Mouse (Mus musculus) heart, embryonic 14.5 days (tissue): ENCODE measurements around the gene Prdm2. TPM values are rescaled to one million over a fixed set of nuclear protein-coding genes. Genes with fewer than 3 reads are reported as not detected.

ENCODE experiments used
- ATAC-seq: fragments of 200-750 bp; cut with Nextera tagmentation; 2 replicates; pipeline ENCODE4 v1.8.0; 2017; ENCODE audit warnings: low read depth, moderate TSS enrichment; ENCODE audit not compliant: insufficient number of reproducible peaks, insufficient read depth, low FRiP score
- H3K27ac ChIP-seq, 2 experiments: fragments of 200-500 bp in 1 of 2; fragments of 300-500 bp in 1 of 2; sonication (generic) in 1 of 2; replicated peaks in 1 of 2; 2 replicates each; pipeline ENCODE4 v1.5.1; 2012 to 2014; ENCODE audit warnings: low read depth in 2 of 2, low read length in 2 of 2, control low read depth in 1 of 2, mild to moderate bottlenecking in 1 of 2, mixed read lengths in 1 of 2; ENCODE audit not compliant: control insufficient read depth in 1 of 2, insufficient read depth in 1 of 2
- H3K27me3 ChIP-seq: fragments of 300-500 bp; sonication (generic); 2 replicates; pipeline ENCODE4 v1.6.1; 2014; ENCODE audit warnings: mild to moderate bottlenecking, low read length, control low read depth; ENCODE audit not compliant: control insufficient read depth, insufficient read depth
- H3K36me3 ChIP-seq: fragments of 300-500 bp; sonication (generic); 2 replicates; pipeline ENCODE4 v1.6.1; 2014; ENCODE audit warnings: mild to moderate bottlenecking, control low read depth, low read length, mixed read lengths; ENCODE audit not compliant: control insufficient read depth, insufficient read depth
- H3K4me1 ChIP-seq, 2 experiments: fragments of 200-500 bp in 1 of 2; fragments of 300-500 bp in 1 of 2; sonication (generic) in 1 of 2; 2 replicates each; pipeline ENCODE4 v1.6.1; 2012 to 2014; ENCODE audit warnings: low read length in 2 of 2, control low read depth in 1 of 2, mixed read lengths in 1 of 2; ENCODE audit not compliant: control insufficient read depth in 2 of 2, insufficient read depth in 2 of 2
- H3K4me2 ChIP-seq: fragments of 300-500 bp; sonication (generic); 2 replicates; pipeline ENCODE4 v1.6.1; 2014; ENCODE audit warnings: mild to moderate bottlenecking, low read length
- H3K4me3 ChIP-seq, 2 experiments: fragments of 200-500 bp in 1 of 2; fragments of 300-500 bp in 1 of 2; sonication (generic) in 1 of 2; 2 replicates each; pipeline ENCODE4 v1.5.1; 2012 to 2014; ENCODE audit warnings: low read length in 2 of 2, mild to moderate bottlenecking in 2 of 2, control low read depth in 1 of 2, low read depth in 1 of 2, moderate library complexity in 1 of 2; ENCODE audit not compliant: control insufficient read depth in 1 of 2, insufficient read depth in 1 of 2
- H3K9ac ChIP-seq: fragments of 300-500 bp; sonication (generic); 2 replicates; pipeline ENCODE4 v1.6.1; 2014; ENCODE audit warnings: mild to moderate bottlenecking, low read length
- H3K9me3 ChIP-seq: fragments of 300-500 bp; sonication (generic); 2 replicates; pipeline ENCODE4 v1.6.1; 2016; ENCODE audit warnings: low read length, control low read depth; ENCODE audit not compliant: control insufficient read depth
- WGBS: fragments of 180-500 bp; shearing (Covaris S2); extraction: QIAGEN DNeasy Blood & Tissue Kit; methylation state at CpG from one replicate; pipeline ENCODE4 v1.1.7; 2014; 5-methylcytosine and 5-hydroxymethylcytosine counted together
- polyA plus RNA-seq: library from polyadenylated mRNA; unstranded; fragments of >200 nt; fragmentation: Nextera tagmentation; extraction: Ambion mirVana; gene quantifications from 2 replicates; pipeline ENCODE4 v1.2.1, GENCODE M21; 2014

The Prdm2 gene
- polyA plus RNA-seq, 1 experiment from 2014 or later = 8.7 TPM

- H3K9ac ChIP-seq = no peak overlapping the region
- H3K27ac ChIP-seq = no peak overlapping the region
- ATAC-seq = no peak
- H3K4me3 ChIP-seq = no peak overlapping the region
- no peaks in the 10 kb centered on the region for H3K36me3 ChIP-seq
- 77% methylated on average over 9 of the region's 9 CpGs for WGBS
- H3K9me3 ChIP-seq = no peaks in the 10 kb centered on the region
- no peak overlapping the region for H3K4me2 ChIP-seq
- H3K4me1 ChIP-seq = peaks cover 0 to 2% of the 10 kb centered on the region in 2 experiments; a peak in 1 of 4 replicates
- H3K27me3 ChIP-seq = no peaks in the 10 kb centered on the region
Measured at GRCm38 (mm10) chr4:143241294-143241693, 28.5 kb upstream of the Prdm2 start.

- Histone ChIP-seq H3K36me3 (no peaks in the 10 kb centered on the region), H3K9me3 (no peaks in the 10 kb centered on the region; the same call in 1 of the 2 replicates), H3K4me2 (no peak overlapping the region), H3K27ac (no peak overlapping the region), H3K9ac (no peak overlapping the region), H3K27me3 (no peaks in the 10 kb centered on the region), H3K4me3 (no peak overlapping the region), H3K4me1 (peaks cover 0 to 2% of the 10 kb centered on the region in 2 experiments; a peak in 1 of 4 replicates)
- no peak for ATAC-seq
- 93% methylated on average over 9 of the region's 9 CpGs for WGBS
Measured at GRCm38 (mm10) chr4:143239615-143240201, 26.9 kb upstream of the Prdm2 start.

- WGBS = 86% methylated on average over 5 of the region's 5 CpGs
- no peak overlapping the region for H3K27ac ChIP-seq
- H3K9me3 ChIP-seq = peaks cover 3% of the 10 kb centered on the region; the same call in 1 of the 2 replicates
- H3K4me1 ChIP-seq = peaks cover 0 to 2% of the 10 kb centered on the region in 2 experiments; a peak in 1 of 4 replicates
- no peaks in the 10 kb centered on the region for H3K27me3 ChIP-seq
- no peak overlapping the region for H3K4me2 ChIP-seq
- ATAC-seq = no peak
- no peaks in the 10 kb centered on the region for H3K36me3 ChIP-seq
- H3K4me3 ChIP-seq = no peak overlapping the region
- H3K9ac ChIP-seq = no peak overlapping the region
Measured at GRCm38 (mm10) chr4:143239117-143239516, 26.3 kb upstream of the Prdm2 start.

- Histone ChIP-seq H3K4me3 (peak overlapping the region in 1 of 2 experiments; percentile 7; a peak in 2 of 4 replicates), H3K27me3 (no peaks in the 10 kb centered on the region), H3K36me3 (no peaks in the 10 kb centered on the region), H3K4me1 (peaks cover 0 to 2% of the 10 kb centered on the region in 2 experiments; a peak in 1 of 4 replicates), H3K9me3 (peaks cover 3% of the 10 kb centered on the region; the same call in 1 of the 2 replicates), H3K9ac (no peak overlapping the region), H3K27ac (no peak overlapping the region), H3K4me2 (peak overlapping the region; percentile 53)
- 21% methylated on average over 23 of the region's 23 CpGs for WGBS
- no peak for ATAC-seq
Measured at GRCm38 (mm10) chr4:143238241-143239031, 25.6 kb upstream of the Prdm2 start.

GRCm38 (mm10) chr4:143231790-143232422 lies 19.1 kb upstream of the Prdm2 start:
- WGBS = 92% methylated on average over 10 of the region's 10 CpGs
- H3K4me1 ChIP-seq = peaks cover 6% of the 10 kb centered on the region in 2 experiments; a peak in 3 of 4 replicates
- H3K9ac ChIP-seq = no peak overlapping the region
- no peak for ATAC-seq
- H3K27ac ChIP-seq = no peak overlapping the region
- no peaks in the 10 kb centered on the region for H3K36me3 ChIP-seq
- H3K4me3 ChIP-seq = no peak overlapping the region
- H3K4me2 ChIP-seq = no peak overlapping the region
- H3K27me3 ChIP-seq = no peaks in the 10 kb centered on the region; the same call in 1 of the 2 replicates
- peaks cover 3% of the 10 kb centered on the region; the same call in 1 of the 2 replicates for H3K9me3 ChIP-seq

- Histone ChIP-seq H3K36me3 (no peaks in the 10 kb centered on the region), H3K4me2 (no peak overlapping the region), H3K4me1 (peaks cover 6% of the 10 kb centered on the region in 2 experiments; a peak in 3 of 4 replicates), H3K9ac (no peak overlapping the region), H3K4me3 (no peak overlapping the region), H3K27me3 (no peaks in the 10 kb centered on the region; the same call in 1 of the 2 replicates), H3K9me3 (peaks cover 3% of the 10 kb centered on the region; the same call in 1 of the 2 replicates), H3K27ac (no peak overlapping the region)
- 77% methylated on average over 3 of the region's 3 CpGs for WGBS
- no peak for ATAC-seq
Measured at GRCm38 (mm10) chr4:143231110-143231509, 18.3 kb upstream of the Prdm2 start.

- 37% methylated on average over 5 of the region's 5 CpGs for WGBS
- no peak overlapping the region for H3K4me2 ChIP-seq
- no peak overlapping the region for H3K4me3 ChIP-seq
- no peak overlapping the region for H3K27ac ChIP-seq
- no peak overlapping the region for H3K9ac ChIP-seq
- peaks cover 6% of the 10 kb centered on the region in 2 experiments; a peak in 3 of 4 replicates for H3K4me1 ChIP-seq
- H3K27me3 ChIP-seq = no peaks in the 10 kb centered on the region; the same call in 1 of the 2 replicates
- no peaks in the 10 kb centered on the region for H3K9me3 ChIP-seq
- no peaks in the 10 kb centered on the region for H3K36me3 ChIP-seq
- ATAC-seq = no peak
Measured at GRCm38 (mm10) chr4:143227976-143228375, 15.2 kb upstream of the Prdm2 start.
